Mouse (Mus musculus) neural tube, embryonic 11.5 days (tissue): ENCODE data around the gene Nin. TPM values are rescaled to one million over a fixed set of nuclear protein-coding genes. Genes with fewer than 3 reads are reported as not detected.

Experiments used
- ATAC-seq: fragments of 200-750 bp; cut with Nextera tagmentation; 2 replicates; pipeline ENCODE4 v1.8.0; 2017; ENCODE audit warnings: moderate number of reproducible peaks, mild to moderate bottlenecking, moderate TSS enrichment, moderate library complexity; ENCODE audit not compliant: insufficient read depth, low FRiP score, low TSS enrichment
- DNase-seq: peaks from one replicate; pipeline ENCODE4 v3.0.0-alpha.2; 2015; ENCODE audit warnings: low spot score
- H3K27ac ChIP-seq: fragments of 300-500 bp; sonication (generic); 2 replicates; pipeline ENCODE4 v1.5.1; 2014; ENCODE audit warnings: low read depth, mild to moderate bottlenecking, low read length
- H3K27me3 ChIP-seq: fragments of 300-500 bp; sonication (generic); 2 replicates; pipeline ENCODE4 v1.6.1; 2014; ENCODE audit warnings: mild to moderate bottlenecking, low read length, mixed read lengths; ENCODE audit not compliant: control insufficient read depth, insufficient read depth
- H3K36me3 ChIP-seq: fragments of 300-500 bp; sonication (generic); 2 replicates; pipeline ENCODE4 v1.6.1; 2014; ENCODE audit warnings: mild to moderate bottlenecking, low read length, moderate library complexity, mixed read lengths; ENCODE audit not compliant: control insufficient read depth, insufficient read depth
- H3K4me1 ChIP-seq: fragments of 300-500 bp; sonication (generic); 2 replicates; pipeline ENCODE4 v1.6.1; 2014; ENCODE audit warnings: low read length, mixed read lengths; ENCODE audit not compliant: control insufficient read depth, insufficient read depth
- H3K4me2 ChIP-seq: fragments of 300-500 bp; sonication (generic); 2 replicates; pipeline ENCODE4 v1.6.1; 2014; ENCODE audit warnings: low read depth, mild to moderate bottlenecking, moderate library complexity
- H3K4me3 ChIP-seq: fragments of 300-500 bp; sonication (generic); 2 replicates; pipeline ENCODE4 v1.5.1; 2014; ENCODE audit warnings: low read depth, low read length
- H3K9ac ChIP-seq: fragments of 300-500 bp; sonication (generic); 2 replicates; pipeline ENCODE4 v1.6.1; 2014; ENCODE audit warnings: mild to moderate bottlenecking, low read length
- H3K9me3 ChIP-seq: fragments of 300-500 bp; sonication (generic); 2 replicates; pipeline ENCODE4 v1.6.1; 2016; ENCODE audit warnings: low read length; ENCODE audit not compliant: control insufficient read depth
- WGBS: fragments of 180-500 bp; shearing (Covaris S2); extraction: QIAGEN DNeasy Blood & Tissue Kit; methylation state at CpG from one replicate; pipeline ENCODE4 v1.1.7; 2014; 5-methylcytosine and 5-hydroxymethylcytosine counted together
- polyA plus RNA-seq: library from polyadenylated mRNA; unstranded; fragments of >200 nt; fragmentation: Nextera tagmentation; extraction: Ambion mirVana; gene quantifications from 2 replicates; pipeline ENCODE4 v1.2.1, GENCODE M21; 2014

The Nin gene
- polyA plus RNA-seq, 1 experiment from 2014 or later, result 16.6 TPM

DNA sequence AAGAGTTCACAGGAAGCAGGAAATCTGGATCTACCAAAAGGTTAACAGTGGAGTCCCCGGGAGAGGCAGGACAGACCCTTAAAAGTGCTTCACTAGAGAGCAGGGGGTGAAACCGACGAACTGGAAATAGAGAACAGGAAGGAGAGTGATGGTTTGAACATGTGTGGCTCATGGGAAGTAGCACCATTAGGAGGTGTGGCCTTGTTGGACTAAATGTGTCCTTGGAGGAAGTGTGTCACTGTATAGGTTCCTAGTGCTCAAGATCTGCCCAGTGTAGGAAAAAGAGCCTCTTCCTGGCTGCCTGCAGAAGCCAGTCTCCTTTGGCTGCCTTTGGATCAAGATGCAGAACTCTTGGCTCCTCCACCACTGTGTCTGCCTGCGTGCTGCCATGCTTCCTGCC, 108.4 kb downstream of the Nin start:
- Histone ChIP-seq H3K9ac (no peak overlapping the region), H3K36me3 (no peaks in the 10 kb centered on the region), H3K9me3 (no peaks in the 10 kb centered on the region), H3K4me3 (no peak overlapping the region), H3K27ac (no peak overlapping the region), H3K4me2 (no peak overlapping the region), H3K27me3 (no peaks in the 10 kb centered on the region), H3K4me1 (no peaks in the 10 kb centered on the region)
- 79% methylated on average over 4 of the region's 4 CpGs for WGBS
- ATAC-seq, result no peak
- no peak for DNase-seq

DNA sequence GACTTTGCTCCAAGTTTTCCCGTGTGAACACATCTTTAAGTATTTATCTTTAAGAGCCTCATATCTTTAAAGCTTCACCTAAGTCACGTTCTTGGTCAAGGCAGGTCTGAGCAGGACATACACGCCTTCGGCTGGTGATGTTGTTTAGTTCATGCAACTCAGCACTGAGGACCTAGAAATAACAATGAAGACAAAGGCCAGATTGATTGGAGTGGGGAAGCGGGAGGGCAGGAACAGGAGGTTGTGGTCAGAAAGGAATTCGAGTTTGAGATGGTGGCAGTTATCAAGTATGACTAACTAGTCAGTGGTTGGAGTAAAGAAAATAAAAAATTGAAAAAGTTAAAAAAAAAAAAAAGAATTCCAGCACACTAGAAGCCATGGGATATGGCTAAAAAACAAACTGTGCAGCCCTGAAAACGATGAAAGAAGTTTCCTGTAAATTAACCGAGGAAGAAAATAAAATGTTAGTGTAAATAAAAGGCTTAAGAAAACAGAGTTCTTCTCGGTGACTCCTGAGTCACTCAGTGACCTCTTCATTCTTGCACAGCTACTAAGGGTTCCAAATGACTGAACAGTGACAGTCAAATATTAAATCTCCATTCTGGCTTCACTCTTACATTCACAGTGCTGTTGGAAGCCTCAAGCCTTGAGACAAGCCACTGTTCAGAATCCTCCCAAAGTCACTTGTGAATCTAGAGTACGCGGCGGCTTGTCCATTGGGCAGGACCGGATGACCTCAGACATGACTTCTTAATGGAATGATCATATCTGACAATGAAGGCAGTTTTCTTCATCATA, 115.1 kb downstream of the Nin start:
- DNase-seq (no peak), ATAC-seq (no peak)
- Histone ChIP-seq H3K27ac (no peak overlapping the region), H3K27me3 (no peaks in the 10 kb centered on the region), H3K9ac (no peak overlapping the region), H3K9me3 (no peaks in the 10 kb centered on the region), H3K4me3 (no peak overlapping the region), H3K4me1 (no peaks in the 10 kb centered on the region), H3K4me2 (no peak overlapping the region), H3K36me3 (no peaks in the 10 kb centered on the region)
- 86% methylated on average over 13 of the region's 13 CpGs for WGBS

DNA sequence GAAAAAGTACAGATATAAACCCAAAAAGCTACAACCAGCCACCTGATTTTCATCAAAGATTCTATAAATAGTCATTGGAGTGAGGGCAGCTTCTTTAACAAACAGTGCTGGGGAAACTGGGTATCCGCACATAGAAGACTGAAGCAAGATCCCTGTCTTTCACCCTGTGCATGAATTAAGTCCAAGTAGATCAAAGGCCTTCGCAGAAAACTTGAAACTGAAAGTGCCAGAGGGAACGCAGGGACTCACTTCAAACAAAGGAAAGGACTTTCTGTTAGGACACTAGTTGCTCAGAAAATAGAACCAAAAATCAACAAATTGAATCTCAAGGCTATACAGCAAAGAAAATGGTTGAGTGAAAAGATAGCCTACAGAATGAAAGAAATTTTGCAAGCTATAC, 118.1 kb downstream of the Nin start:
- Histone ChIP-seq H3K9ac (no peak overlapping the region), H3K27ac (no peak overlapping the region), H3K4me1 (no peaks in the 10 kb centered on the region), H3K27me3 (no peaks in the 10 kb centered on the region), H3K36me3 (no peaks in the 10 kb centered on the region), H3K9me3 (no peaks in the 10 kb centered on the region), H3K4me3 (no peak overlapping the region), H3K4me2 (no peak overlapping the region)
- WGBS, result 70% methylated on average over 3 of the region's 3 CpGs
- DNase-seq (no peak), ATAC-seq (no peak)

DNA sequence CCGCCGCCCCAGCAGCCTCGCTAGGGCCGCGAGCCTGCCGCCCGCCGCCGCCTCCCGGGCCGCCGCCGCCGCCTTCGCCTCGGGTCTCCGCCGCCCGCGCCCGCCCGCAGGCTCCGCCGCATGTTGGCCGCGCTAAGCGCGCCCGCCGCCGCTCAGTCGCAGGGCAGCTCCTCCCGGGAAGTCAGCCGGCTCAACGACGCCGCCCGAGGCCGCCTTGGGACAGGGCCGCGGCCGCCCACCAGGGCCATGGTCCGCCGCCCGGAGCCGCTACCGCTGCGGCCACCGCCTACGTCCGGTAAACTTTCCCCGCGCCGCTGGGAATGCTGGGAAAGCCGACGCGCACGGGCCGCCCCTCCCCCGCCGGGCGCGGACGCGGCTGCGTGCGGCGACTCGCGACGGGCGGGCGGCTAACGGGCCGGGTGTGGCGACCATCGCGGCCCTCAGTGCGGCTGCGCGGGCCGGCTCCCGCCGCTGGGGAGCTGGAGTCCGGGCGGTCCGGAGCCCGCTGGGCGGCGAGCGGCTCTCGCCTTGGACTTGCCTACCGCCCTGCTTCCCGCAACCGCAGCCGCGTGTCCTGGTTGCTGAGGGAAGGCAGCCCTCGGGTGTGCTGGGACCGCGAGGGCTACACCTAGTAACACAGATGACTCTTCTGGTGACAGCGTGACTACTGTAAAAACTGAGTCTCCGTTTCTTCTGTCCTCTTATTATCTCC, 126.6 kb downstream of the Nin start, which contains the start of gene Sav1:
Gene Sav1, minus strand, starts transcription at position 217 of the 712 bp plus-strand sequence.
- 0 out of 2 replicates have a peak, but pooled peaks cover 3% of the 10 kb centered on the region for H3K36me3 ChIP-seq
- WGBS, result 0% methylated on average over 58 of the region's 102 CpGs
- peak; percentile 93 for DNase-seq

DNA sequence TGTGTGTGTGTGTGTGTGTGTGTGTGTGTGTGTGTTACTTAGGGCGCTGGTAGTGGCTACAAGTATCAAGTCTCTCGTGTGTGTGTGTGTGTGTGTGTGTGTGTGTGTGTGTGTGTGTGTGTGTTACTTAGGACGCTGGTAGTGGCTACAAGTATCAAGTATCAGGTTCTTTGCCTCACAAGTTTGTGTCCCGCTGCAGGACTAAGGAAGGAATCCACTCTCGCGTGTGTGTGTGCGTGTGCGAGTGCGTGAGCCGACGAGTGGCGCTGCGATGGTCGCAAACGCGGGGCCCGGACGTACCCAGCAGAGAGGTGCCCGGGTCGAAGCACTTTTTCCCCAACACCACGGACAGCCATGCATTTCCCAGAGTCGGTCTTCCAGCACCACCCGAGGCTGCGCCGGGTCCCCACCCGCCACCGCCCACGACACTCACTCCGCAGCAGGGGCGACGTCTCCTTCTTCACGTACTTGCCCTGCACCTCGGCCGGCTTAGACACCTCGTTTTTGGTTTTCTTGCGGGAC, 127.2 kb downstream of the Nin start:
- Histone ChIP-seq H3K9ac (peak overlapping the region; percentile 86), H3K9me3 (no peaks in the 10 kb centered on the region), H3K4me3 (peak overlapping the region; percentile 74), H3K27me3 (no peaks in the 10 kb centered on the region), H3K4me1 (peaks cover 5% of the 10 kb centered on the region; the same call in 1 of the 2 replicates), H3K27ac (peak overlapping the region; percentile 75), H3K36me3 (0 out of 2 replicates have a peak, but pooled peaks cover 3% of the 10 kb centered on the region), H3K4me2 (peak overlapping the region; percentile 63)
- peak; percentile 71 for DNase-seq
- ATAC-seq, result peak; percentile 64
- WGBS, result under 1% methylated on average over 34 of the region's 36 CpGs

More for the DNA sequence above, 126.6 kb downstream of the Nin start, which contains the start of gene Sav1:
- H3K27ac ChIP-seq, result peak within 1 kb of the TSS; percentile 75
- H3K4me2 ChIP-seq, result peak within 1 kb of the TSS; percentile 63
- peaks cover 5% of the 10 kb centered on the region; the same call in 1 of the 2 replicates for H3K4me1 ChIP-seq
- no peaks in the 10 kb centered on the region for H3K9me3 ChIP-seq
- peak within 1 kb of the TSS; percentile 74 for H3K4me3 ChIP-seq
- ATAC-seq, result peak; percentile 91
- no peaks in the 10 kb centered on the region for H3K27me3 ChIP-seq
- H3K9ac ChIP-seq, result peak within 1 kb of the TSS; percentile 86

DNA sequence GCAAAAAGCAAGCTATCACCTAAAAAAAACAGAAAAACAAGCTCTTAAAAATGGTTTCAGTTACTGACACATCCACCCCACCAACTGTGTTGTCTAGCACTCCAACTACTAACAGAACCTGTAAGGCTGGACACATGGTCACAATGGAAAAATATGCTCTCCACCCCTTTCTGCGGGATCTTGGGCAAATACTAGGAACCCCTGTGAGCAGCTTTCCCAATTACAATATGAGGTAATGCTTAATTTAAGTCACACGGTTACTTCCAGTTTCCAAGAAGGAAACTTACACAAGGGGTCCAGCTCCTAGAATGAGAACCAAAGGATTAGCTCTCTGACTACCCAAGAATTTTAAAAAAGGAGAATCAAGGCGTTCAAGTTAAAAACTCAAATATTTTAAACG, 128.0 kb downstream of the Nin start:
- peak overlapping the region; percentile 63 for H3K4me2 ChIP-seq
- 51% methylated on average over 4 of the region's 4 CpGs for WGBS

DNA sequence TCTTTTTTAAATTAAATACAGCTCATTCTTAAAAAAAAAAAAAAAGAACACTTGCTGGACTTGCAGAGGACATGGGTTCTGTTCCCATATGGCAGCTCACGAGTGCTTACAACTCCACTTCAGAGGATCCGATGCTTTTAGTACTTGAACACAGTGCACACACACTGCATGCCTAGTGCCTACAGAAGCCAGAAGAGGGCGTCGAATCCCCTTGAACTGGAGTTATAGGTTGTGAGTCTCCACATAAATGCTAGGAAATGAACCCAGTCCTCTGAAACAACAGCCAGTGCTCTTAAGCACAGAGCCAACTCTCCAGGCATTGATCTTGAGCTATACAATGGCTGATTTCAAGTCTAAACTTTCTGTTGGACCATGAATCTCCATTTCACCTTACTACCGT, 130.6 kb downstream of the Nin start:
- no peaks in the 10 kb centered on the region for H3K9me3 ChIP-seq
- 0 out of 2 replicates have a peak, but pooled peaks cover 3% of the 10 kb centered on the region for H3K36me3 ChIP-seq
- DNase-seq (peak; percentile 29), ATAC-seq (no peak)
- no peaks in the 10 kb centered on the region for H3K27me3 ChIP-seq
- no peak overlapping the region for H3K4me3 ChIP-seq
- H3K4me1 ChIP-seq, result peaks cover 5% of the 10 kb centered on the region; the same call in 1 of the 2 replicates
- WGBS, result 67% methylated on average over 5 of the region's 5 CpGs
- no peak overlapping the region for H3K9ac ChIP-seq
- no peak overlapping the region for H3K4me2 ChIP-seq
- no peak overlapping the region for H3K27ac ChIP-seq

More for the DNA sequence above, 128.0 kb downstream of the Nin start:
- Histone ChIP-seq H3K36me3 (0 out of 2 replicates have a peak, but pooled peaks cover 3% of the 10 kb centered on the region), H3K4me1 (peaks cover 5% of the 10 kb centered on the region; the same call in 1 of the 2 replicates), H3K9me3 (no peaks in the 10 kb centered on the region), H3K27me3 (no peaks in the 10 kb centered on the region), H3K4me3 (peak overlapping the region; percentile 74), H3K9ac (no peak overlapping the region), H3K27ac (no peak overlapping the region)
- ATAC-seq, result no peak
- no peak for DNase-seq

DNA sequence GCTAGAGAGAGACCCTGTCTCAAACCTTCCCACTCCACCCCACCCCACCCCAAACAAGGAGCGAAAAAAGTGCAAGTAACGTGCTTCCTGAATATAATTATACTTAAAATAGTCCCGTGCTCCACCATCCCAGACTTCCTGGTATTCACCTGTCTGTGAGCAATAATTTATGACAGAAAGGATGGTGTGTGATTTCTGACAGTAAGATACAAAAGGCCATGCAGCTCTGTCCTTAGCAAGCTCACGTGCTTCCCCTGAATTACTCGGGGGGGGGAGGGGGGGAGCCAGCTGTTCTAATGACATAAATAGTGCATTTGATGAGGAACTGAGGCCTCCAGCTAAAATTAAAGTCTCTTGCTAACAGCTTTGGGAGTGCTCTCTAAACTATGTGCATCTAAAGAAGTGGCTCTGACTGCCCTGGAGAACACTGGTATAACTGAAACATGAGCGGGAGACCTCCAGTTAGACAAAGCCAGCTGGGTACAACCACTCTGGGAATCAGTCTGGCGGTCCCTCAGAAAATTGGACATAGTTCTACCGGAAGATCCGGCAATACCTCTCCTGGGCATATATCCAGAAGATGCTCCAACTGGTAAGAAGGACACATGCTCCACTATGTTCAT, 136.0 kb downstream of the Nin start:
- no peaks in the 10 kb centered on the region for H3K4me1 ChIP-seq
- no peak overlapping the region for H3K27ac ChIP-seq
- no peaks in the 10 kb centered on the region for H3K36me3 ChIP-seq
- WGBS, result 68% methylated on average over 9 of the region's 9 CpGs
- no peak overlapping the region for H3K9ac ChIP-seq
- DNase-seq (no peak), ATAC-seq (0 out of 2 replicates have a peak, but pooled peaks have one; percentile 13)
- no peak overlapping the region for H3K4me2 ChIP-seq
- no peak overlapping the region for H3K4me3 ChIP-seq
- no peaks in the 10 kb centered on the region for H3K27me3 ChIP-seq
- H3K9me3 ChIP-seq, result no peaks in the 10 kb centered on the region
